Mouse (Mus musculus): ENCODE data around the gene Ipmk.
"Not testable (repeated sequence)": the region's sequence is repeated elsewhere in the genome, so short reads cannot be mapped to it uniquely, and the experiment has no call there.

Gene Ipmk

GRCm38 (mm10) chr10:71373706-71374105 lies 26.1 kb downstream of the Ipmk start:
- DNase-seq: no peak

- DNase-seq: no peak
Measured at GRCm38 (mm10) chr10:71376014-71376413, 28.5 kb downstream of the Ipmk start.

- DNase-seq: no peak
Measured at GRCm38 (mm10) chr10:71380406-71380805, 32.8 kb downstream of the Ipmk start.

DNA sequence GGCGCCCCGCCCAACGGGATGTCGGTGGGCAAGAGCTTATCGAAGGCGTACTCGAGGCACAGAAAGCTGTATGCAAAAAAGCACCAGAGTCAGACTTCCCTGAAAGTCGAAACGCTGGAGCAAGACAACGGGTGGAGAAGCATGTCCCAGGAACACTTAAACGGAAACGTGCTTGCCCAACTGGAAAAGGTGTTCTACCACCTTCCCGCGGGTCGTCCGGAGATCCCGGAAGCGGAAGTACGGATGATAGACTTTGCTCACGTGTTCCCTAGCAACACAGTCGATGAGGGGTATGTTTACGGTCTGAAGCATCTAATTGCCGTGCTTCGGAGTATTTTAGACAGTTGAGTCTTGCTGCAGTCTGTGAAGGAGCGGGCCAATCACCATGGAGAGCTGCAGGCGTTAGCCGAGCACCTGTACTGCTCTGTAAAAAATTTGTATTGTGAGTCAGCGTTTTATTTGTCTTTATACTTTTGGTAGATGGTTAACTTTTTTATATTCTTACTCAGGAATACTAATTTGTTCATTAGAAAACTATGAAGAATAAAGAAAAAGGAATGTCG lies 34.0 kb downstream of the Ipmk start:
- DNase-seq: no peak

GRCm38 (mm10) chr10:71382109-71382508 lies 34.5 kb downstream of the Ipmk start:
- DNase-seq: no peak

DNA sequence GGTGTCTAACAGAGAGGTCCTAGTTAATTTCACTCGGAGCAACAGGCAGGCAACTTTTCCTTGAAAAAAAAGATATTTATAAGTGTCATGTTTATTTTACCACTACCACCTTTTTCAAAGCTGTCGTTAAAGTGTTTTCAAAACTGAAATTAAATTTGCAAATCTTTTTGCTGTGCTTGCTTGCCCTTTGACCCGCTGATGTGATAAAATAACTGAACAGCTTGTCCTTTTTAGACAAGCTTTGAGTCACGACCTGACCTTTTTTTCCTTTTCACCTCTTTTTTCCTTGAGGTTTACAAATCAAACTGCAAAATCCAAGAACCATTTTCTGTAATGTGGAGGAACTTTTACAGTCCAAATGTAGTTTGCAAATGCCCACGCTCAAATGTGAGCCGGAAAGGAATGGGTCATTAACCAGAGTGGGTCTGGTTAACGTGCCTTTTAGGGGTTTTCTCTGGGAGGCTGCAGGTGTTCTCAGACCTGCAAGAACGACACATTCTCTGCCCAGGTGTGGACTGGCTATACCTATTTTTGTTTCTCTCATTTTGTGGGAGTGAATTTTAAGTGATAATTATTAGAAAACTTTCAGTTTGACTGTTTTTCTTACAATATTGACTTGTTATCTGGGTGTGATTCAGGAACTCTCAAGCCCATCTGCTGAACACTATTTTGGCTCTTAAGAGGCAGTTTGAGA lies 35.4 kb downstream of the Ipmk start:
- no peak for DNase-seq

GRCm38 (mm10) chr10:71383552-71383924 lies 36.0 kb downstream of the Ipmk start:
- DNase-seq: not testable (repeated sequence)

- no peak for DNase-seq
Measured at GRCm38 (mm10) chr10:71384159-71385044, 36.8 kb downstream of the Ipmk start.

GRCm38 (mm10) chr10:71389311-71389710 lies 41.7 kb downstream of the Ipmk start:
- DNase-seq: no peak

GRCm38 (mm10) chr10:71398383-71399145 lies 51.0 kb downstream of the Ipmk start:
- DNase-seq: no peak

DNA sequence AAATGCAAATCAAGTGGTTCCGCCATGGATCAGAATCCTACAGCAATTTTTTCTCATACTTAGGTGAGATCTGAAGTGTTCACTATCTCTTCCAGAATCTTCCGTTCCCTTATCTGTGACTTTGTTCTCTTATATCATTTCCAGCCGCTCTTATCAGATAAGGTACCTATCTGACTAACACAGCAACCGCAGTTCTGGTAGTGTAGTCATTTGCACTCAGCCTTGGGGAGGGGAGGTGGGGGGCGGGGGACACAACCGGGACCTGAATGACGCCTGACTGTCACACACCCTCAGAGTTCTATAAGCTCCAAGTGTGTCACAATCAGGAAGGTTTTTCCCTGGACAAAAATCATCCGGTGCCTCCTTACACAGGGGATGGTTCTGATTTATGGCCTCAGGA lies 51.8 kb downstream of the Ipmk start:
- no peak for DNase-seq

DNA sequence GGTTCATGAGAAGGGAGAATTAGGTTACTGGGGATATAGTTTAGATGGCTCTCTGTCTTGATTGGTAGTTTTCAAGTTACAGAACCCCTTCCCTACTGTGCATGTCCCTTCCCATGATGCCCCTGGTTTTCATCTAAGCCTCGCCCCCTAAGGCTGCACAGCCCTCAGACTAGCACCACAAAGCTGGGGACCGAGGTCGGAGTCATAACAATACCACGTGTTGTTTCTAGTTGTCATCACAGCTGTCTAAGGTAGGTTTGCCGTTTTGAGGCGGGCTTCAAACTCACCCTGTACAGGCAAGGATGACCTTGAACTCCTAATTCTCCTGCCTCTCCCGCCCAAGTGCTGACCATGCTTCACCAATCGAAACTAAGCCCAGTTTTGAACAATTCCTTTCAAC lies 52.4 kb downstream of the Ipmk start:
- DNase-seq: no peak

GRCm38 (mm10) chr10:71400818-71401646 lies 53.5 kb downstream of the Ipmk start:
- no peak for DNase-seq

- no peak for DNase-seq
Measured at GRCm38 (mm10) chr10:71403638-71404037, 56.1 kb downstream of the Ipmk start.

GRCm38 (mm10) chr10:71405523-71406217 lies 58.1 kb downstream of the Ipmk start:
- no peak for DNase-seq

- no peak for DNase-seq
Measured at GRCm38 (mm10) chr10:71409948-71410347, 62.4 kb downstream of the Ipmk start.

DNA sequence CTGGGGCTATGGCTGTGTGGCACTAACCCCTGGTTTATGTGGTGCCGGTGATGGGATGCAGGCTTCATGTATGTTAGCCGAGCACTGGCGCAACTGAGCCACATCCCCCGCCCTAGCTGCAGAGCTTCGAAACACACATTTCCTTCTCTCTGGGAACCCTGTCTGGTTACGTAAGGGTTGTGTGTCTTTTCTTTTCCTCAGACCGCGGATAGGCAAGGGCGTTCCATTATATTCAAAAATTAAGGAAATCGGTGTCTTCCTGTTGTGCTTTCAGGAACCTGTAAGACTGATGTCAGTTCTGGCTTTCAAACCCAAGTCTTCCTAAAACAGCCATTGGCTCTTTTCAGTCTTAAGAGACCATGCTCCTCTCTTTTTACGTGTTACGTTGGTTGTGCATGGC lies 65.8 kb downstream of the Ipmk start:
- no peak for DNase-seq

DNA sequence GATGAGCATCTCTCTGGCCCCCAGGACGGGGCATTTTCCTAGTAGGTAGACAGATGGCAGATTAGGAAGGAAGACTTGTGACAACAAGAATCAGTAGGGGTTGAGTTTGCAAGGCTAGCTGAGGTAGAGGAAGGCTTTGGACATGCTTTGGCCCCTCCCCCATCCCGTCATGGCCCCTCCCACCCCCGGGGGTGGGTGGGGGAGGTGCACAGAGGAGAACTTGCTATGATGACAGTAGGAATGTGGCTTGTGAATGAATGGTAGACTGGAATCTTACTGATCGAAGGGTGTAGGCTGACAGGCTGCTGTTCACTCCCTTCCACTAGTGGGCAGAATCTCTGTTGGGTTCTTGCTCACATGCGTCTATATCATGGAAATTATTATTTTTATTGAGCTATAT lies 74.0 kb downstream of the Ipmk start:
- no peak for DNase-seq

DNA sequence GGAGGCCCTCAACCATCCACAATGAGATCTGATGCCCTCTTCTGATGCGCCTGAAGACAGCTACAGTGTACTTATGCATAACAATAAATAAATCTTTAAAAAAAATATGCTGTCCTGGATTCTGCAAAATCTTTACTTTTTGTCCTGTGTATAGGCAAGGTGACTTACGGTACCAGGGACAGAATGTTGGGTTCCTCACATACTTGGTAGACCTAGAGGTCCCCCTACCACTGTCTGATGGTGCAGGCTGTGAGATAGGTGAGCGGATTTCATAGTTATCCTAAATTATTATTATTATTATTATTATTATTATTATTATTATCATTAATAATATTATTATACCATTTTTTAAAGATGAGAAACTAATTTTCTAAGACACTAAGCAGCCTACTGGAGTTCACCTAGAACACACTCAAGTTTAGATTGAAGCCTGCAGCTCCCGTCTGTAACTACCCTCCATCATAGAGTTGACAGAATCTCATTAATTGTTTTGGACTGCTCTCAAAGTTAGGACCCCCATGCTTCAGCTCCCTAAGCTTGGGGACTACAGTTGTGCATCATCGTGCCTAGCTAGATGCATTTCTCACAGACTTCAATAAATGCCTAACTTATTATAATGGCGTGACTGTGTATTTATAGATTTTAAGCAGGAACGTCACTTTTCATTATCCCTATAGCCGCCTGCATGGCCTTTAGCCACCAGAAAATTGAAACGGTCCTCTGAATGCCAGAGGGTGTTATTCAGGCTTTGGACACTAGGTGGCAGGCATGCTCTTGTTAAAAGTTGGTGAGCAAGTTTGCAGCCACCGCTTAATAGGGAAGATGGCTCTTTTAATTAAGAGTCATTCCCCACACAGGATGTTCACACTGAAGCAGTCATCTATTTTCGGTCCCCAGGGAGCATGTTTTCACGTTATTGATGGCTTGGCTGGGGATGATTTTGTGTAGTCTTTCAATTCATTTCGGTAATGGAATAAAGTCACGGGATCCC lies 74.8 kb downstream of the Ipmk start:
- peak in 1 of 2 experiments; percentile 55 for DNase-seq

DNA sequence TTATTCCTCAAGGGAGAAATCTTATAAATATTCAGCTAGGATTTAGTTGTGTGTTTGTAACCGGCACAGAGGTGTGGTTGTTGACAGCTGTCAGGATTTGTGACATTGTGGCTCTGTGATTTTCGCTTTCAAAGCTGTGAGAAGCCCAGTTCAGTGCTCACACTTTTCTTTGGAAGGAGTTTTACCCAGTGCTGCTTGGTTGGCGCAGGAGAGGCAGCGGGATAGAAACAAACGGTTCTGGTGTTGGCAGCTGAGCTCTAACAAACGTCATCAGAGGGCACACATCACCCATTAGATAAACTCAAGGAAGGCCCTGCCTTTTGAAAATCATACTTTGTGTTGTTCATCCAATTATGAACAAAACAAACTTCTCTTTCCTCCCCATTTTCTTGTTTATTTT lies 79.2 kb downstream of the Ipmk start:
- no peak for DNase-seq
